Mouse (Mus musculus): ENCODE measurements around the gene Caly.

Gene Caly

DNA sequence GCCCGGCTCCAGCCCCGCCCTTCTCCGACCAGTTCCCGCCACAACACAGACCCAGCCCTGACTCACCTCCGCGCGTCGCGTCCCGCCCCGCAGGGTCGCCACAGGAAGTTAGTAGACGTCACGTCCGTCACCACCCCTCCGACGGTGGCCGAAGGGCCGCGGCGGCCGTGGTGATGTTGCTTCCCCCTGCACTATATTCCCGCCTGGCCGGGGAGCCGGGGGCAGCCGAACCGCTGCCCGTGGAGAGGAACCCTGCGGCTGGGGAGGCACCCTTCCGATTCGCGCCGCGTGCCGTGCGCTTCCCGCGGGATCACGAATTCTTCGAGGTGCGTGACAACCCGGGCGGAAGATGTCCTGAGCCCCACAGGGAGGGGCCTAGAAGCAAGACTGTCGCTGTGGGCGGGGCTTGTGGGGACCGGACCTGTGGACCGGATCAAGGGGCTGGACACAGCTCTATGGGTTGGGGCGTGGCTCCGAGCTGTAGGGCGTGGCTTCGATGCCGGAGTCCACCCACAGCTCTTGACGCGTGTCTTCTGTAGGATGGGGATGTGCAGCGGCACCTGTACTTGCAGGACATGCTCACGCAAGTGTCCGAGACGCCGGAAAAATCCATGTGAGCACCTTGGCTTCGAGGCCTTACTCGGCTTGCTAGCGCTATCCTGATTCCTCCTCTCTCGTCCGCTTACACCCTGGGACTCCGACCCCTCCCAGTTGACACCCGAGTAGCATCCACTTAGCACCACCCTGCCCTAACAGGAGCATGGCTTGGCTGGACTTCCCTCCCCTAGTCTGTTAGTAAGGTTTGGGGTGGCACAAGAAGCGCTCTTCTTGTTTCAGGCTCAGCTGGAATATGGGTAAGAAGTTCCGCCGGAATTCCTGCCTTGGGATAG lies 45.8 kb downstream of the Caly start, which contains the start of the genes Zfp511 and Tubgcp2:
Zfp511 (plus strand) TSS at position 111 of the 890 bp plus-strand sequence.
Tubgcp2 (minus strand) TSS at position 389 of the 890 bp plus-strand sequence.
- CTCF ChIA-PET, result no interaction called here

DNA sequence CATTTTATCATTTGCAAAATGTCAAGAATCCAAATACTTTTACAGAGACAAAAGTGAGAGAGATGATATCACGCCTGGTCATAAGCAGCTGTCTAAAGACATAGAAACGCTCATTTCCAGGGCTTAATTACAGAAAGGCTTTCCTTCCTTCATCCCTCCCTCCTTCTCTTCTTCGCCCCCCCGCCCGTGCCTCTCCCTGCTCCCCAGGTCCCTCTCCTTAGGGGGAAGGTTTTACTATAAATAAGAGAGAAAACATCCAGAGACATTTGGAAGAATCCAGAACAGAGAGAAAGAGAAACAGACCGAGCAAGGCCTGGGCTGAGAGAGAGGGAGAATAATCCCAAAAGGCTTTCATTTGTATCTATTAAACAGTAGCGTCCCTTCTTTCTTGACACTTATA lies 46.9 kb downstream of the Caly start:
- CTCF ChIA-PET, result no interaction called here

- CTCF ChIA-PET, result no interaction called here
Observed at GRCm38 (mm10) chr7:140033386-140033785, 49.0 kb downstream of the Caly start.

DNA sequence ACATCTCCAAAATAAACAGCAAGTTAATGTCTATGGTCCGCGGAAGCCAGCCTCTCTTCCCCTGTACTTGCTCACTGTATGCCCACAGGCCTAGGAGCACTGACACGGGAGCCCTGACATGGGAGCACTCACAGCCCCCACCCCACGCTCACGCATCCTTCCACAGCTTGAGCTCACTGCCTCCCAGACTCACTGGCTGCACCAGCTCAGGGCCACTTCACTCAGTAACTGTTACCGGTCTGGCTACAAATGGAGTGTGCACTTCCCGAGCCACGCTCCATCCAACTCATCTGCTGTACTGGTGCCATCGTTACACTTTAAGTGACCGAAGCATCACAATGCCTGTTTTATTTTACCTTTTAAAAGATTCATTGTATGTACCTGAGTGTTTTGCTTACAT lies 50.0 kb downstream of the Caly start:
- CTCF ChIA-PET, result no interaction called here

DNA sequence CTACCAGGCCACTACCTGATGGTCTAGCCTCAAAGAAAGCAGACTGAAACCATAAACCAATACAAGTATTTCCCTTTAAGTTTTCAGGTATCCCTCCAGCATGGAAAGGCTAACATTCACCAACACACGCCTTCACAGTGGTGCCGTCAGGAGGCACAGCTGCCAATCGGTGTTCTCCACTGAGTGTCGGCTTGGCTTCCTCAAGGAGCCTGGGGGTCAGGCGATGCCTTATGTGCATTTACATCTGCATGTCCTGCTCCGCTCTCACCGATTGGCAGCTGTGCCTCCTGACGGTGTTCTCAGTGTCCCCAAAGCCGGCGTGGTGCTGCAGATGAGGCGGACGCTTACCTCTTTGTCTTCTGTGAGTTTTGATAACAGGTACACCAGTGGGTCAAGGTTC lies 50.6 kb downstream of the Caly start:
- CTCF ChIA-PET, result no interaction called here

Data from spleen, embryonic (tissue).